Mouse (Mus musculus) heart, adult 18-20 months (tissue): ENCODE results near the gene Zdhhc14. TPM values are rescaled to one million over a fixed set of nuclear protein-coding genes. Genes with fewer than 3 reads are reported as not detected.
A peak's percentile ranks its signal among the peaks of the same experiment; 100 is the strongest.

ENCODE experiments used
- DNase-seq, 2 experiments: peaks; one replicate each; pipeline ENCODE4 v3.0.0; 2021 to 2022; ENCODE audit warnings: mixed read lengths in 1 of 2
- total RNA-seq, 2 experiments: library from RNA; stranded (reverse); gene quantifications; 2 replicates each; pipeline ENCODE4 v1.2.3; 2021

Gene Zdhhc14
- total RNA-seq, 2 experiments from 2014 or later = 4.5 to 5.7 TPM

DNA sequence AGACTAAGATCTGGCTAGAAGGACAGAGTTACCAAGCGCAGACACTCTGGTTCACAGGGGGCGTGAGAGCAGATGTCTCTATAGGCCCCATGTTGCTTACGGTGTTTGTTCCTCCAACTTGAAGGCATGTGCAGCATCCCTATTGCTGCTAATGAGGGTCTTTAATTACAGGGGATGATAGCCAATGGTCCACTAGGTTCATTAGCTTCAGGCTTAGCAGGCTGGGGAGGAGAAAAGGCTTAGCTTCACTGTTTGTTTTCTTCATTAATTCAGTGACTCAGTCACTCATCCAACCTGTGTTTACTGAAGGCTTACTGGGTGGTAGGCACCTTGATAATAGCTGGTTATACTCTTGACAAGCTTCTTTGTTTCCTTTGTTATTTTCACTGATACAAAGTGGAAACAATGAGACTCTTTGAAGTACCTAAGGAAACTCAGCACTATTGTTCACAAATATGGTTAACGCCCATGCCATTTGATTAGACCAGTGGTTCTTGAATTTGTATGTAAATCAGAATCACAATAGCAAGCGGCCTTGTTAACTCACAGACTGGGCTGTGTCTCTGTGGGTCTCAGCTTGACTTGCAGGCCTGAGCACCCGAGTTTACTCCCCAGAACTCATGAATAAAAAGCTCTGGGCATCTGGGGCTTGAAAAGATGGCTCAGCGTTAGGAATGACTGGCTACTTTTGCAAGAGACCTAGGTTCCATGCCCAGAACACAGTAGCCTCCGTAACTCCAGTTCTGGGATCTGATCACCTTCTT, 168.1 kb downstream of the Zdhhc14 start:
- DNase-seq = no peak

- no peak for DNase-seq
These were observed 174.3 kb downstream of the Zdhhc14 start for GRCm38 (mm10) chr17:5666652-5667051.

DNA sequence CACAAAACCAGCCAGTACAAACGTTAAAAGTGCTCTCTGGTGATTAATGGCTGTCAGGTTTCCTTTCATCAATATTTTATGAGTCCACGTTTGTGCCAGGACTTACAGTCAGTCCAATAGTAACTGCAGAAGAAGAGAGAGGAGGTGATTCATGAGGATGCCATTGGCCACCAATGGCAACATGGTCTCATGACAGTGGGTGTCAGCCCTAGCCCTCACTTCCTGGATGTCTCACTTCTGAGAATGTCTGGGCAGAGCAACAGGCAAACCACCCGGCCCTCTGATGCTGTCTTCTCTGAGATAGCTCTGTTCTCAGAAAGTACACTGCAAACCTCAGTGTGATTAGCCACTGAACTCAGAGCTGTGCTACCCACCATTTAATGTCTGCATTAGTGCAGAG, 176.1 kb downstream of the Zdhhc14 start:
- no peak for DNase-seq

- DNase-seq = no peak
These were observed 176.6 kb downstream of the Zdhhc14 start for GRCm38 (mm10) chr17:5668981-5669380.

- DNase-seq = peak in 1 of 2 experiments; percentile 19
These were observed 183.6 kb downstream of the Zdhhc14 start for GRCm38 (mm10) chr17:5675951-5676350.

DNA sequence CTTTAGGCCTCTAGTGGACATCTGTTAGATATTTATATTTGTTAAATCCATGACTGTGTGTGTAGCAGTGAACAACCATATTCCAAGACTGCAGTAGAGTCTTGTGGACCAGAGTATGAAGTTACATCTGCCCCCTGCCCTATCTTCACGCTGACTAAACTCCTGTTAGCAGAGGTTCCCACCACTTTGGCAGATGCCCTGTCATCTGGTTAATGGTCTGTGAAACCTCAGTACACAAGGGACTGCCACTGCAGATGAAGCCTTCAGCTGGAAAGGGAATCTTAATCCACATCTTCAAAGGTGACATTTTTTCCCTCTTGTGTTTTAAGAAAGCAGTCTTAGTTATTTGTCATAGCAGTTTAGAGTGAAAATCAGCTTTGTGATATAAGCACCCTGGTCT, 187.0 kb downstream of the Zdhhc14 start:
- no peak for DNase-seq

DNA sequence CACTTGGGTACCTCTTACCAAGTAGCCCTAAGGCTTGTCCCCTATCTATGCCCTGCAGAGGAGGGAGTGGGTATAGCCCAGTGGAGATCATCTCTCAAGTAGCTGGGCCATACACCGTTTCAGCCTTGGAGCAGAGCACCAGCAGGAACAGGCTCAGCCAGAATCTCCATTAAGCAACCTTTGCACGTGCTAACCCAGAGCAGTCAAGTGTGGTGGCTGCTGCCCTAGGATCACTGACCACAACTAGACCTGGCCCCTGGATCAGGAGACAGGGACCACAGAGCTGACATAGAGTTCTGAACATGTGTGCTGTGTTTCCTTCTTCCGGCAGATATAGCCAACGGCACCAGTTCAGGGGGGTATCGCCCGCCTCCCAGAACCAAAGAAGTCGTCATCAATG, 193.0 kb downstream of the Zdhhc14 start:
- no peak for DNase-seq

- no peak for DNase-seq
These were observed 195.5 kb downstream of the Zdhhc14 start for GRCm38 (mm10) chr17:5687810-5688209.

DNA sequence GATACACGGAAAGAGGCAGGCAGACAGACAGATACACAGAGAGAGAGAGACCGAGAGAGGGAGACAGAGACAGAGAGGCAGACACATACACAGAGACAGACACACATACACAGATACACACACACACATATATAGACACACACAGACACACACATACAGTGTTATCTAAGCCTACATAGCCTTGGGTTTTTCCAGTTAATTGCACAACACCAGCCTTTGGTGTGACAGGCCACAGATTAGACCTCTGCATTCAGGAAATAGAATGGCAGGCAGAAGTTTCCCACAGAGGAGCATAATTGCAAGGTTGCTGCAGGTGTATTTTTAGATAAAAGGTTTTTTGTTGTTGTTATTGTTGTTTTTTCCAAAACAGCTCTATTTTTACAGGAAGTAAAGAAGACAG, 195.9 kb downstream of the Zdhhc14 start:
- DNase-seq = no peak

DNA sequence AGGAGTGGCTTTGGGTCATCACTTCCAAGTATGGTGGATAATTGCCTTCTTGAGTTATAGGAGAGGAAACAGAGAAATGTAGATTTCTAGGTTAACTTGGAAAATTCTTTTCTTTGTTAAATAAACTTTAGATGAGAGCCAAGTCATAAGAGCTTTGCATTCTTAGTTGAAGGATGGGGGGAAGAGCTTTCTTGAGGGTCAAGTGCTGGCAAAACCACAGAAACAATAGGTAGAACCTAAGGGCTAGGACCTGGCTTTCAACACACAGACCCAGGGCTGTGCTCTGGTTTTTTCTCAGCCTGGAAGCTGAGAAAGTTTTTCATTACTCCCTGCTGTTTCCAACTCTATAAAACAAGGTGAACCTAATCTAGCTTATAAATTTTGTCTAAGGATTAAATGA, 196.3 kb downstream of the Zdhhc14 start:
- no peak for DNase-seq

GRCm38 (mm10) chr17:5690746-5691535, 198.6 kb downstream of the Zdhhc14 start:
- peak in 1 of 2 experiments; percentile 15 for DNase-seq

- peak; percentile 31 to 36 for DNase-seq
These were observed 200.3 kb downstream of the Zdhhc14 start for GRCm38 (mm10) chr17:5692661-5693060.

GRCm38 (mm10) chr17:5693256-5693655, 200.9 kb downstream of the Zdhhc14 start:
- peak in 1 of 2 experiments; percentile 12 for DNase-seq

DNA sequence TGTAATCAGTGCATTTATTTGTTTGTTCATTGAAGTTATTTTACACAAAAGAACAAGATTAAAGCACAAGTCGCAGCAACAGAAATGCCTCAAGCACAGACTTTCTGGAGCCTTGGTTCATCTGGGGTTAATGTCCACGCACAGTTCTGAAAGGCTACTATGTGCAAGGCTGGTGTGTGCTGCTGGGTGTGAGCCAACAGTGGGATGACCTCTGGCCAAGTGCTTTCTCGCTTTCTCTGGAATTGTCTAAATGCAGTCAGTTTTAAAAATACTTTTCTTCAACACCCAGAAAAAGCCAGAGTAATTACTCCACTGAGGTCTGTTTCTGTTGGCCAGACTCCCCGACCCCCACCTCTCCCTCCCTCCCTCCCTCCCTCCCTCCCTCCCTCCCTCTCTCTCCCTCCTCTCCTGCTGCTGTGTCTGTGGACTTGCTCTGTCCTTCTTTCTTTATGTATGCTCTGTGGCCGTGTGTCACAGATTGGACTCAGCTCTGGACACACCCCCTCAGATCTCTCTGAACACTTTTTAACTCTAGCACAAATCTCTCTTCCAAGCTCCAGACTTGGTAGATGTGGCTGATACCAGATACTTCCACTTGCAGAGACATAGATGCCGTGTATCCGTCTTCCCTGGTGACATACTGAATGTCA, 206.2 kb downstream of the Zdhhc14 start:
- peak in 1 of 2 experiments; percentile 19 for DNase-seq

GRCm38 (mm10) chr17:5710320-5711104, 218.2 kb downstream of the Zdhhc14 start:
- DNase-seq = no peak

GRCm38 (mm10) chr17:5711861-5712260, 219.5 kb downstream of the Zdhhc14 start:
- DNase-seq = no peak

GRCm38 (mm10) chr17:5713141-5713540, 220.8 kb downstream of the Zdhhc14 start:
- DNase-seq = no peak

DNA sequence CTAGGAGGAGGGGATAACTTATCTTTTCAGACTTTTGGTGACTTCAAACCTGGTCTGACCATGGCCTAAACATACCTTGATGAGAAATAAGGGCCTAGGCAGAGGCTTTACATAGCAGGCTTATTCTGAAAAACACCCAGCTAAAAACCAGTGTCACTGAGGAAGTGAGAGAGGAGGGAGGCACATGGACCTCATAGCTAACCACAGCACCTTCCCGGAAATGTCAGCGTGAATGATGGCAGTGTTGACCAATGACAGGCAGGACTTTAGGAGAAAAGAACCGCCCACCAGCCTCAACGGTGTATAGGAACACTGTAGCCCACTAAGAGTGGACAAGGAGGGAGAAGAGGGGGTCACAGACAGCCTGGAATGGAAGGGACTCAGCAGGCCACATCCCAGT, 224.6 kb downstream of the Zdhhc14 start:
- DNase-seq = no peak

- DNase-seq = no peak
These were observed 226.5 kb downstream of the Zdhhc14 start for GRCm38 (mm10) chr17:5718768-5719387.

DNA sequence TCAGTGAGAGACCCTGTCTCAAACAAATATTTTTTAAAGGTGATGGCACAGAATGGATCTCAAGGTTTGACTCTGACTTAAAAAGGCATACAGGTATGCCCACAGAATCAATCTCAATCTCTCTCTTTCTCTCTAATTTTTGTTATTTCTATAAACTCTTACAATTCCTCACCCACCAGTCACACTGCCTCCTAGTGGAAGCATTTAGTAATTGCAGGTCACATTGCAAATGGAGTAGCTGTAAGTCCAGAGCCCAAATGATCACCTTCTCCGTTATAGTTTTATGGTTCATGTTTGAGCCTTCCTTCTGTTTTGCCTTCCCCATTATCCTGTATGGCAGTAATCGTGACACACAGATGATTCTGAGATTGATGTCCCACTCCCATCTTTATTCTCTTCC, 230.4 kb downstream of the Zdhhc14 start:
- DNase-seq = no peak

DNA sequence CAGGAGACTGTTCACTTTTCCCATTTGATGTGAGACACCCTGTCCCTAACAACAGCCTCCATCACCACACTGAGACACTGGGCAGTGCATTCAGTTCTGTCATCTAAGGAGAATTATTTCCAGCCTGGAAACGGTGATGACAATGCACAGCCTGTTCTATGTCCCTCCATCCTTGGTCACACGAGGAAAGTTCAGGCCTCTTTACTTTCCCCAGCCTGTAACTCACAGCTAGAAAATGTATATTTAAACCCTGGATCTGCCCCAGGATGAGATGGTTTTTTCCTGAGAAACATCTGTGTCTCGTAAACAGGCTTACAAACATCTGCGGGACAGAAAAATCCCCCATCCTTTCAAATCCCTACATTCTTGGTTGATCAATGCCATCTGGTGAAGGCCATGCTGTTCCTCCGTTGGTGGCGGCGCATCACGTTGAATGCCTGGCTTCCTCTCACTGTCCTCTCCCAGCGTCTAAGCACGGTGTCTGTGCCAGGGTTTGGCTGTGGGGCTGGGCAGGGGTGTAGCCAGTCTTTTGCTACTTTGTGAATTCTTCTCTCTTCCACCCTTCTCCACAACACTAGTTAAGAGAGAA, 231.3 kb downstream of the Zdhhc14 start:
- no peak for DNase-seq
